Mouse (Mus musculus) heart, adult 2 months (tissue): ENCODE data around the gene Pam16. TPM values are rescaled to one million over a fixed set of nuclear protein-coding genes. Genes with fewer than 3 reads are reported as not detected.
A peak's percentile ranks its signal among the peaks of the same experiment; 100 is the strongest.

Experiments
- DNase-seq, 2 experiments: peaks; one replicate each; pipeline ENCODE4 v3.0.0; 2021
- H3K27ac ChIP-seq: fragments of 200-600 bp; 2 replicates; pipeline ENCODE4 v1.8.1; 2022
- H3K27me3 ChIP-seq: fragments of 200-500 bp; 2 replicates; pipeline ENCODE4 v1.6.1; 2012; ENCODE audit warnings: mild to moderate bottlenecking, low read length, inconsistent platforms, mixed read lengths; ENCODE audit not compliant: control insufficient read depth, insufficient read depth
- H3K36me3 ChIP-seq: fragments of 200-500 bp; 2 replicates; pipeline ENCODE4 v1.6.1; 2012; ENCODE audit warnings: low read length, inconsistent platforms; ENCODE audit not compliant: control insufficient read depth, insufficient read depth
- H3K4me1 ChIP-seq: fragments of 200-500 bp; 2 replicates; pipeline ENCODE4 v1.6.1; 2011; ENCODE audit warnings: low read length; ENCODE audit not compliant: control insufficient read depth, insufficient read depth
- H3K4me3 ChIP-seq: fragments of 200-600 bp; 2 replicates; pipeline ENCODE4 v1.8.1; 2022
- H3K79me2 ChIP-seq: fragments of 200-500 bp; replicated peaks from 2 replicates; pipeline ENCODE4 v1.6.1; 2012; ENCODE audit warnings: mild to moderate bottlenecking, inconsistent platforms, low read length, moderate library complexity, mixed read lengths; ENCODE audit not compliant: control insufficient read depth, insufficient read depth
- H3K9ac ChIP-seq: fragments of 200-500 bp; 2 replicates; pipeline ENCODE4 v1.6.1; 2012; ENCODE audit warnings: low read depth, mild to moderate bottlenecking, control low read depth, inconsistent platforms, low read length, mixed read lengths
- CTCF ChIP-seq: fragments of 200-600 bp; IDR thresholded peaks from 2 replicates; pipeline ENCODE4 v1.8.1; 2022; ENCODE audit warnings: antibody characterized with exemption, mild to moderate bottlenecking, moderate library complexity
- EP300 ChIP-seq: fragments of 200-500 bp; IDR thresholded peaks from 2 replicates; pipeline ENCODE4 v1.6.1; 2011; ENCODE audit warnings: low read depth, low read length, control low read depth; ENCODE audit not compliant: insufficient read depth
- POLR2A ChIP-seq: fragments of 200-500 bp; IDR thresholded peaks from 2 replicates; pipeline ENCODE4 v1.6.1; 2011; ENCODE audit warnings: mild to moderate bottlenecking, low read depth, low read length, control low read depth; ENCODE audit not compliant: insufficient read depth
- WGBS: fragments of 180-500 bp; shearing (Covaris S2); methylation state at CpG from one replicate; pipeline ENCODE4 v1.1.7; 2018; 5-methylcytosine and 5-hydroxymethylcytosine counted together
- intact Hi-C: fragments of 180-260 bp; cut with DNase I; formaldehyde crosslinking; loops from one replicate; pipeline ENCODE4 v1.15.1; 2025
- polyA plus RNA-seq: library from polyadenylated mRNA; depleted of rRNA; stranded (reverse); fragments of >200 nt; gene quantifications from 2 replicates; pipeline ENCODE4 v1.2.3, GENCODE M21; 2012
- total RNA-seq, 2 experiments: library from RNA; stranded (reverse); gene quantifications; 2 replicates each; pipeline ENCODE4 v1.2.3; 2021

Pam16 gene
- total and polyA plus RNA-seq, 3 experiments, result 39.4 to 165 (median 119) TPM

GRCm38 (mm10) chr16:4596141-4596728, 28.6 kb downstream of the Pam16 start:
- H3K27me3 ChIP-seq, result no peaks in the 10 kb centered on the region
- H3K27ac ChIP-seq, result peak overlapping the region; percentile 84
- peak overlapping the region; percentile 75; the same call in 1 of the 2 replicates for H3K4me3 ChIP-seq
- peak overlapping the region; percentile 88 for H3K9ac ChIP-seq
- no peaks in the 10 kb centered on the region for H3K79me2 ChIP-seq
- 50% methylated on average over 3 of the region's 3 CpGs for WGBS
- DNase-seq, result peak in 1 of 2 experiments; percentile 41
- no peaks in the 10 kb centered on the region; the same call in 1 of the 2 replicates for H3K36me3 ChIP-seq
- no peak for TF ChIP-seq CTCF
- TF ChIP-seq EP300, result no peak
- TF ChIP-seq POLR2A, result no peak
- H3K4me1 ChIP-seq, result peaks cover 2% of the 10 kb centered on the region
- intact Hi-C loops, result no loop called here

- H3K4me3 ChIP-seq, result peak overlapping the region; percentile 75
- intact Hi-C loops, result loop anchor here (2.0 kb wide), 1 partner anchor 37 kb away; the partner anchor contains the start of gene Tfap4
- TF ChIP-seq CTCF (no peak), EP300 (no peak), POLR2A (no peak)
- H3K4me1 ChIP-seq, result peaks cover 2% of the 10 kb centered on the region
- no peaks in the 10 kb centered on the region; the same call in 1 of the 2 replicates for H3K36me3 ChIP-seq
- DNase-seq, result peak; percentile 70 to 74
- 37% methylated on average over 5 of the region's 5 CpGs for WGBS
- H3K27me3 ChIP-seq, result no peaks in the 10 kb centered on the region
- H3K27ac ChIP-seq, result peak overlapping the region; percentile 84
- no peaks in the 10 kb centered on the region for H3K79me2 ChIP-seq
- H3K9ac ChIP-seq, result peak overlapping the region; percentile 88
Observed at GRCm38 (mm10) chr16:4595527-4595963, 29.2 kb downstream of the Pam16 start.

- intact Hi-C loops, result loop anchor here (1.0 to 2.0 kb wide), 2 partner anchors 9 to 36 kb away; partner anchors contain the start of gene Tfap4
- Histone ChIP-seq H3K27ac (peak overlapping the region; percentile 84), H3K4me1 (peaks cover 2% of the 10 kb centered on the region), H3K36me3 (no peaks in the 10 kb centered on the region; the same call in 1 of the 2 replicates), H3K27me3 (no peaks in the 10 kb centered on the region), H3K79me2 (no peaks in the 10 kb centered on the region), H3K4me3 (peak overlapping the region; percentile 75), H3K9ac (peak overlapping the region; percentile 88)
- TF ChIP-seq POLR2A (no peak), EP300 (no peak), CTCF (no peak)
- WGBS, result 3% methylated on average over 40 of the region's 52 CpGs
- DNase-seq, result no peak
Observed at GRCm38 (mm10) chr16:4594814-4595526, 29.8 kb downstream of the Pam16 start.

- no peaks in the 10 kb centered on the region for H3K27me3 ChIP-seq
- intact Hi-C loops, result loop anchor here (1.0 to 2.0 kb wide), 3 partner anchors 8 to 35 kb away; partner anchors contain the start of gene Tfap4
- peak within 1 kb of the TSS; percentile 84 for H3K27ac ChIP-seq
- peak within 1 kb of the TSS; percentile 75 for H3K4me3 ChIP-seq
- H3K9ac ChIP-seq, result peak within 1 kb of the TSS; percentile 88
- peaks cover 2% of the 10 kb centered on the region for H3K4me1 ChIP-seq
- WGBS, result under 1% methylated on average over 36 of the region's 74 CpGs
- H3K79me2 ChIP-seq, result no peaks in the 10 kb centered on the region
- H3K36me3 ChIP-seq, result no peaks in the 10 kb centered on the region; the same call in 1 of the 2 replicates
- peak; percentile 28; the same call in 1 of the 2 replicates for TF ChIP-seq POLR2A
- no peak for TF ChIP-seq EP300
- no peak for TF ChIP-seq CTCF
- peak; percentile 77 to 83 for DNase-seq
Observed at GRCm38 (mm10) chr16:4593971-4594813, 30.6 kb downstream of the Pam16 start, which contains the start of gene Glis2. Gene Glis2 (plus strand): TSS chr16:4594713.
